Mouse (Mus musculus) forebrain, embryonic 16.5 days (tissue): ENCODE measurements around the gene Leng1. TPM values are rescaled to one million over a fixed set of nuclear protein-coding genes. Genes with fewer than 3 reads are reported as not detected.
"Not testable (repeated sequence)": the region's sequence is repeated elsewhere in the genome, so short reads cannot be mapped to it uniquely, and the experiment has no call there.

Source experiments
- ATAC-seq: fragments of 200-750 bp; cut with Nextera tagmentation; 2 replicates; pipeline ENCODE4 v1.8.0; 2017; ENCODE audit warnings: mild to moderate bottlenecking, moderate library complexity
- H3K27ac ChIP-seq: fragments of 300-500 bp; sonication (generic); 2 replicates; pipeline ENCODE4 v1.5.1; 2014; ENCODE audit warnings: low read length, control low read depth
- H3K27me3 ChIP-seq: fragments of 300-500 bp; sonication (generic); replicated peaks from 2 replicates; pipeline ENCODE4 v1.6.1; 2014; ENCODE audit warnings: low read length; ENCODE audit not compliant: control insufficient read depth, insufficient read depth
- H3K36me3 ChIP-seq: fragments of 300-500 bp; sonication (generic); 2 replicates; pipeline ENCODE4 v1.6.1; 2014; ENCODE audit not compliant: control insufficient read depth, insufficient read depth
- H3K4me1 ChIP-seq: fragments of 300-500 bp; sonication (generic); replicated peaks from 2 replicates; pipeline ENCODE4 v1.6.1; 2014; ENCODE audit warnings: low read length; ENCODE audit not compliant: control insufficient read depth, insufficient read depth
- H3K4me2 ChIP-seq: fragments of 300-500 bp; sonication (generic); 2 replicates; pipeline ENCODE4 v1.6.1; 2014; ENCODE audit warnings: mild to moderate bottlenecking, low read length, control low read depth
- H3K4me3 ChIP-seq: fragments of 300-500 bp; sonication (generic); replicated peaks from 2 replicates; pipeline ENCODE4 v1.5.1; 2014; ENCODE audit warnings: mild to moderate bottlenecking, low read length, control low read depth
- H3K9ac ChIP-seq: fragments of 300-500 bp; sonication (generic); replicated peaks from 2 replicates; pipeline ENCODE4 v1.6.1; 2014; ENCODE audit warnings: low read depth, low read length, control low read depth
- H3K9me3 ChIP-seq: fragments of 300-500 bp; sonication (generic); 2 replicates; pipeline ENCODE4 v1.6.1; 2016; ENCODE audit warnings: low read length; ENCODE audit not compliant: control insufficient read depth
- WGBS: fragments of 180-500 bp; shearing (Covaris S2); extraction: QIAGEN DNeasy Blood & Tissue Kit; methylation state at CpG from one replicate; pipeline ENCODE4 v1.1.7; 2014; 5-methylcytosine and 5-hydroxymethylcytosine counted together
- polyA plus RNA-seq: library from polyadenylated mRNA; unstranded; fragments of >200 nt; fragmentation: Nextera tagmentation; extraction: Ambion mirVana; gene quantifications from 2 replicates; pipeline ENCODE4 v1.2.1, GENCODE M21; 2015

Leng1 gene
- polyA plus RNA-seq, 1 experiment from 2014 or later: 15.5 TPM

- peak overlapping the region; percentile 14; the same call in 1 of the 2 replicates for H3K9ac ChIP-seq
- H3K4me2 ChIP-seq: peak overlapping the region; percentile 60
- no peaks in the 10 kb centered on the region for H3K27me3 ChIP-seq
- H3K4me3 ChIP-seq: peak overlapping the region; percentile 58
- 29% methylated on average over 6 of the region's 6 CpGs for WGBS
- H3K27ac ChIP-seq: no peak overlapping the region
- no peak for ATAC-seq
- H3K4me1 ChIP-seq: peaks cover 19% of the 10 kb centered on the region
- H3K9me3 ChIP-seq: no peaks in the 10 kb centered on the region
- peaks cover 6% of the 10 kb centered on the region for H3K36me3 ChIP-seq
Observed at GRCm38 (mm10) chr7:3705911-3706310, 40.3 kb upstream of the Leng1 start.

GRCm38 (mm10) chr7:3705461-3705860, 39.8 kb upstream of the Leng1 start:
- not testable (repeated sequence) for H3K27me3 ChIP-seq, H3K27ac ChIP-seq, ATAC-seq, H3K9me3 ChIP-seq, H3K36me3 ChIP-seq
- Histone ChIP-seq H3K4me1 (peaks cover 19% of the 10 kb centered on the region), H3K9ac (peak overlapping the region; percentile 73), H3K4me3 (peak overlapping the region; percentile 58), H3K4me2 (peak overlapping the region; percentile 60)
- 9% methylated on average over 6 of the region's 7 CpGs for WGBS

- Histone ChIP-seq H3K27ac (peak overlapping the region; percentile 96), H3K27me3 (no peaks in the 10 kb centered on the region)
Observed at GRCm38 (mm10) chr7:3704475-3704874, 38.8 kb upstream of the Leng1 start.

GRCm38 (mm10) chr7:3703879-3704441, 38.3 kb upstream of the Leng1 start, which contains the start of gene Rps9:
TSS of gene Rps9 (plus strand) at chr7:3703993.
- peaks cover 11% of the 10 kb centered on the region for H3K36me3 ChIP-seq
- H3K27ac ChIP-seq: peak within 1 kb of the TSS; percentile 96
- H3K4me1 ChIP-seq: peaks cover 19% of the 10 kb centered on the region
- WGBS: 1% methylated on average over 42 of the region's 42 CpGs
- peak within 1 kb of the TSS; percentile 58 for H3K4me3 ChIP-seq
- H3K9me3 ChIP-seq: no peaks in the 10 kb centered on the region
- H3K9ac ChIP-seq: peak within 1 kb of the TSS; percentile 73
- H3K27me3 ChIP-seq: no peaks in the 10 kb centered on the region
- peak within 1 kb of the TSS; percentile 60 for H3K4me2 ChIP-seq
- ATAC-seq: peak; percentile 95

More at GRCm38 (mm10) chr7:3704475-3704874, 38.8 kb upstream of the Leng1 start:
- WGBS: under 1% methylated on average over 20 of the region's 20 CpGs
- H3K9me3 ChIP-seq: no peaks in the 10 kb centered on the region
- peaks cover 19% of the 10 kb centered on the region for H3K4me1 ChIP-seq
- peaks cover 9% of the 10 kb centered on the region for H3K36me3 ChIP-seq
- peak overlapping the region; percentile 60 for H3K4me2 ChIP-seq
- ATAC-seq: peak; percentile 47
- peak overlapping the region; percentile 73 for H3K9ac ChIP-seq
- peak overlapping the region; percentile 58 for H3K4me3 ChIP-seq

- H3K9me3 ChIP-seq: no peaks in the 10 kb centered on the region
- H3K27ac ChIP-seq: peak overlapping the region; percentile 96
- peak overlapping the region; percentile 60 for H3K4me2 ChIP-seq
- peak overlapping the region; percentile 58 for H3K4me3 ChIP-seq
- no peaks in the 10 kb centered on the region for H3K27me3 ChIP-seq
- 21% methylated on average over 6 of the region's 6 CpGs for WGBS
- H3K9ac ChIP-seq: peak overlapping the region; percentile 73
- ATAC-seq: peak; percentile 45
- H3K36me3 ChIP-seq: peaks cover 11% of the 10 kb centered on the region
- H3K4me1 ChIP-seq: peaks cover 19% of the 10 kb centered on the region
Observed at GRCm38 (mm10) chr7:3703148-3703878, 37.7 kb upstream of the Leng1 start.

GRCm38 (mm10) chr7:3698471-3698870, 32.8 kb upstream of the Leng1 start:
- ATAC-seq: no peak
- 97% methylated on average over 6 of the region's 6 CpGs for WGBS
- no peak overlapping the region for H3K27ac ChIP-seq

GRCm38 (mm10) chr7:3694949-3695305, 29.3 kb upstream of the Leng1 start:
- peak overlapping the region; percentile 72 for H3K9ac ChIP-seq
- peak overlapping the region; percentile 71 for H3K4me2 ChIP-seq
- peak overlapping the region; percentile 43; the same call in 1 of the 2 replicates for H3K27ac ChIP-seq
- 2% methylated on average over 9 of the region's 9 CpGs for WGBS
- H3K9me3 ChIP-seq, ATAC-seq, H3K27me3 ChIP-seq, H3K36me3 ChIP-seq: not testable (repeated sequence)
- H3K4me3 ChIP-seq: peak overlapping the region; percentile 77
- H3K4me1 ChIP-seq: peaks cover 19% of the 10 kb centered on the region

More at GRCm38 (mm10) chr7:3698471-3698870, 32.8 kb upstream of the Leng1 start:
- peaks cover 9% of the 10 kb centered on the region for H3K36me3 ChIP-seq
- H3K4me2 ChIP-seq: no peak overlapping the region
- H3K9me3 ChIP-seq: no peaks in the 10 kb centered on the region
- no peak overlapping the region for H3K9ac ChIP-seq
- H3K27me3 ChIP-seq: no peaks in the 10 kb centered on the region
- H3K4me3 ChIP-seq: no peak overlapping the region
- peaks cover 10% of the 10 kb centered on the region for H3K4me1 ChIP-seq

GRCm38 (mm10) chr7:3694076-3694948, 28.7 kb upstream of the Leng1 start:
- peak overlapping the region; percentile 77 for H3K4me3 ChIP-seq
- H3K27me3 ChIP-seq: no peaks in the 10 kb centered on the region
- WGBS: under 1% methylated on average over 52 of the region's 55 CpGs
- no peaks in the 10 kb centered on the region for H3K9me3 ChIP-seq
- peak overlapping the region; percentile 72 for H3K9ac ChIP-seq
- peak overlapping the region; percentile 81 for H3K27ac ChIP-seq
- peaks cover 19% of the 10 kb centered on the region for H3K4me1 ChIP-seq
- peak overlapping the region; percentile 71 for H3K4me2 ChIP-seq
- H3K36me3 ChIP-seq: peaks cover 5% of the 10 kb centered on the region
- peak; percentile 25 for ATAC-seq

GRCm38 (mm10) chr7:3693809-3694075, 28.1 kb upstream of the Leng1 start:
- H3K9ac ChIP-seq: peak overlapping the region; percentile 72
- peaks cover 4% of the 10 kb centered on the region; the same call in 1 of the 2 replicates for H3K36me3 ChIP-seq
- ATAC-seq: no peak
- H3K4me1 ChIP-seq: peaks cover 19% of the 10 kb centered on the region
- 0% methylated on average over 18 of the region's 18 CpGs for WGBS
- peak overlapping the region; percentile 71 for H3K4me2 ChIP-seq
- H3K27me3 ChIP-seq: no peaks in the 10 kb centered on the region
- peak overlapping the region; percentile 77 for H3K4me3 ChIP-seq
- no peaks in the 10 kb centered on the region for H3K9me3 ChIP-seq
- peak overlapping the region; percentile 81 for H3K27ac ChIP-seq
